Mouse (Mus musculus) cerebellum, adult 8-10 months (tissue): ENCODE results near the gene Gm29776.

Source experiments
- DNase-seq: peaks from one replicate; pipeline ENCODE4 v3.0.0; 2022

The Gm29776 gene

GRCm38 (mm10) chr14:54698733-54699132, at the start of gene Gm29776:
Gm29776 (minus strand) TSS chr14:54698833.
- DNase-seq, result no peak

GRCm38 (mm10) chr14:54746038-54746437, 47.4 kb upstream of the Gm29776 start:
- DNase-seq, result no peak

GRCm38 (mm10) chr14:54744473-54744872, 45.8 kb upstream of the Gm29776 start:
- no peak for DNase-seq

DNA sequence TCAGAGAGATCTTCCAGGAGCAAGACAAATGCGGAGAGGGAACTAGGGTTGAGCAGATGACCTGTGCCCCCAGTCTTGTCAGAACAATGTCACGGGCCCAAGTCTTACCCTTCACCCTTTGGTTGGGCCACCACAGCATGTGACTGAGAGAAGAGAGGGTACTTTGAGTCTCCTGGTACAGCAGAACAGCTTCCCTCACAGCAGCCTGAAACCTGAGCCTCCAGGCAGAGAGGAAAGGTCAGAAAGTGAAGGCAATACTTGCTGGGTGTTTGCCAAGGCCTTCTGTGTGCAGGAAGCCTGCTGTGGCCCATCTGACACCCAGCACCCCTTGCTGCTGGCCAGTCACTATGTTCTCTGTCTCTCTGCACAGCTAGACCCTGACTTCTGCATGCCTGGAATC, 43.7 kb upstream of the Gm29776 start:
- no peak for DNase-seq

- no peak for DNase-seq
Observed at GRCm38 (mm10) chr14:54741721-54742120, 43.1 kb upstream of the Gm29776 start.

DNA sequence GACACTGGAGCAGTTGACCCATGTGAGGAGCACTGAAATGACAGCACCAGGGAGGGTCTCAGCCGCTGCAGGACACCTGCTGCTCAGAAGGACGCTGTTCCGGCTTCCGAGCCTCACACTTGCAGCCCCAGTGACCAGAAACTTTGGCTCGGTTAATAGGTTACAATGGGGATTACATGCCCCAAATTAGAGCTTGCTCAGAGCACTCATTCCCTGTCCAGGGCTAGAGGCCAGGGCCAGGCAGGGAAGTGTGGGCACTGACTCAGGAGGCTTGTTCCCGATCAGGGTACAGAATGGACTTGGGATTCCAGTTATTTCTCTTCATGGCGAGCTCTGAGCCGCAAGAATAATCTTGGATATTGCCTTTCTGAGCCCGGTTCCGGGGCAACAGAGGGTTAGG, 39.0 kb upstream of the Gm29776 start:
- peak; percentile 47 for DNase-seq

- no peak for DNase-seq
Observed at GRCm38 (mm10) chr14:54736555-54737552, 38.2 kb upstream of the Gm29776 start.

DNA sequence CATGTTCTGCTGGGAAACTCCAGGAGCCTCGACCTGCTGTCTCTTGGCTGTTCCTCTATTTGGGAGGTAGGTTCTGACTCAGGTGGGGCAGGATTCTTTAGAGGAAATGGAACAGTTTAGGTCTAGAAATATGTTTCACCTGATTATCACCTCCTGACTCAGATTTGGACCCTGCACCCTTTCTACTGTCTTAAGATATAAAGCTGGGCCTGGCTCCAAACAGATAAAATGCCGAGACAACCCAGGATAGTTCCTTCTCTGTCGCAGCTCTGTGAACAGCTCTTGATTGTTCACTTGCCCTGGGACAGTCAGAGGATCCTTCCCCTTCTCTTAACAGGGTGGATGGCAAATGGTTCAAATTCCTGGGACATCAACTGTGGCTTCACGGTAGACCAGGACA, 36.6 kb upstream of the Gm29776 start:
- DNase-seq, result no peak

- DNase-seq, result no peak
Observed at GRCm38 (mm10) chr14:54734004-54734403, 35.4 kb upstream of the Gm29776 start.

GRCm38 (mm10) chr14:54732206-54732605, 33.6 kb upstream of the Gm29776 start:
- no peak for DNase-seq

DNA sequence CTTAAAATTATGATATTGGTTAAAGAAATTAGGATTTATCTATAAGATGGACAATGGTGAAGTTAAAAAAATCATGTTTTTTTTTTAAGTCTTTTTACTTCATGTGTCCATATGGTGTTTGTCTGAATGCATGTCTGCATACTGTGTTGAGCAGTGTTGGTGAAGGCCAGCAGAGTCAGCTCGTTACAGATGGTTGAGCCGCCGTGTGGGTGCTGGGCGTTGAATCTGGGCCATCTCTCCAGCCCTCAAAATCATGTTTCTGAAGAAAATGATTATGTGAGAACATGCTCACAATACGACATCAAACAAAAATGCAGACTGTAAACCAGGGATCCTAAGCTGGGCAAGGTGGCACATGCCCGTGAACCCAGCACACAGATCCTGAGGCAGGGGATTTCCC, 31.7 kb upstream of the Gm29776 start:
- DNase-seq, result peak; percentile 50

- peak; percentile 43 for DNase-seq
Observed at GRCm38 (mm10) chr14:54728823-54729653, 30.4 kb upstream of the Gm29776 start.

DNA sequence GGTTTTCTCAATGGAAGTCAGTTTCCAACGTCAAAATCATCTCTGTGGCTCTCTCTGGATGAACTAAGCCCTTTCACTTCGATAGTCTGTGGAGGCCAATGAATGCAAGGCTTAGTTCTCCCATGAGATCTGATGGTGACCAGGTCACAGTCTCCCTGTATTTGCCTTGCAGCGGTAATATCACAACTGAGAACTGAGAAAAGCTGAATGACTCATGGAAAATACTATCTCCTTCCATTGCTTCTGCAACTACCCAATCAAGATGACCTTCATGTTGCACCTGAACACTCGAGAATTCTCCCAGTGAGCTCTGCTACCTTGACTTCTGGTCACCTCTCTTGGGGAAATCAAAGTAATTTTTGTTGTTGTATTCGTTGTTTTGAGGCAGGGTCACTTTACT, 28.9 kb upstream of the Gm29776 start:
- DNase-seq, result no peak

- DNase-seq, result no peak
Observed at GRCm38 (mm10) chr14:54724049-54724448, 25.4 kb upstream of the Gm29776 start.

- peak; percentile 45 for DNase-seq
Observed at GRCm38 (mm10) chr14:54721711-54722110, 23.1 kb upstream of the Gm29776 start.

DNA sequence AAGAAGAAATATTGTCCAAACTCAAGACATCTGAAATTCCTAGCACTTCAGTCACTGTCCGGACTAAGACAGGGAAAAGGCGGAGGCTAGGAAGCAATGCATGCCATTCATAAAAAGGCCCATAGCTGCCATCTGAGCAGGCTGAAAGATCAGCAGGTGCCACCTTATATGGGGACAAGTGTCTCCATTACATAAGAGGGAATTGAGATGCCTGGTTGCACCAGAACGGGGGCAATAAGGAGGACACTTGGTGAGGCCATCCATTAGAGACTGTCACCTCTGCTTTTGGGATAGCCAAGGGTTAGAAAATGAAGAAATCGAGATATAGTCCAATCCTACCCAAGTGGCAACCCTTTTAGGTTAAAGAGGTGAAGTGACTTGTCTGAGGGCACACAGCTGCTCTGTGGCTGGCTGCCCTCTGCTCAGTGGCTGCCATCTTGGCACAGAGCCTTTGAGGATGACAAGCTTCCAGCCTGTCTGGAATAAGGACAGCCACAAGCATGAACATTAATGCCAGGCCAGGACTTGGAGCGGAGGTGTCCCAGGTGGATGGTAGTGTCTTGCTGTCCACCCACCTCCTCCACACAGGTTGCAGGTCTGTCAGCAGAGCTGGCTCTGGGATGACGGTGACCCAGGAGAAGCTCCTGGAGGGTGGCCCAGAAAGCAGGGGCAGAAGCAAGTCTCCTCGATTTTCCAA, 22.2 kb upstream of the Gm29776 start:
- DNase-seq, result peak; percentile 61

DNA sequence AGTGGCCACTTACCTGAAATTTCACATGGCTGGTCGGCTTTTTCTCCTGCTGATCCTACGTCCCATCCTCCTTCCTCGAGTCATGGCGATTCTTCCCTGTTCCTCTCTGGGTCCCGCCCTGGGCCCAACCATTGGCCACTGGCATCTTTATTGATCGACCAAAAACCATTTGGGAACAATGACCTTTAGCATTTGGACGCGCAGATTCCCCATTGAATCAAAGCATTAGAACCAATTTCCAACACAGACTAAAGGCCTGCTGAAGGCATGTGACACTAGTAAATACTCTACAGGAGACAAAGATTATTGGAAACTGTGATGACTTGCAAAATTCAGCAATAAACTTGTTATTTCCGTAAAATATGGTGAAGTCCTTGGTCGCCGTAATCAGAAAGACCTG, 21.4 kb upstream of the Gm29776 start:
- no peak for DNase-seq

GRCm38 (mm10) chr14:54715402-54715801, 16.8 kb upstream of the Gm29776 start:
- no peak for DNase-seq

GRCm38 (mm10) chr14:54714617-54715081, 16.0 kb upstream of the Gm29776 start:
- DNase-seq, result no peak

DNA sequence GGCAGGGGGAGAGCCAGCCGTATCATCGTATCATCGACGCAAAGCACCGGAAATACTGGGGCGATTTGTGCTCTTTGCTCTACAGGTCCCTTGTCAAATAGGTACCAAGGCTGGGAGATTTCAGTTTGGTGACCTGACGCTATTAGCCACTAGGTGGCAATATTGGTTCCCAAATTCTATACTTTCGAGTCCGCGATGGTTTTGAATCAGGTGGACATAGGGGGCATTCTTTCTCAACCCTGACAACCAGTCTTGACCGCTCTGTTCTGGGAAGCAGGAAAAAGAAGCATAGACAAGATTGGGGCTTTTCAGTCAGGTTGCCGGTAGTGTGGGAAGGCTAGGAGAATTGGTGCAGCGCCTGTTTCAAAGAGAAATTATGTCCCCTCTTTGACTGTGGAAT, 15.5 kb upstream of the Gm29776 start:
- DNase-seq, result peak; percentile 86

DNA sequence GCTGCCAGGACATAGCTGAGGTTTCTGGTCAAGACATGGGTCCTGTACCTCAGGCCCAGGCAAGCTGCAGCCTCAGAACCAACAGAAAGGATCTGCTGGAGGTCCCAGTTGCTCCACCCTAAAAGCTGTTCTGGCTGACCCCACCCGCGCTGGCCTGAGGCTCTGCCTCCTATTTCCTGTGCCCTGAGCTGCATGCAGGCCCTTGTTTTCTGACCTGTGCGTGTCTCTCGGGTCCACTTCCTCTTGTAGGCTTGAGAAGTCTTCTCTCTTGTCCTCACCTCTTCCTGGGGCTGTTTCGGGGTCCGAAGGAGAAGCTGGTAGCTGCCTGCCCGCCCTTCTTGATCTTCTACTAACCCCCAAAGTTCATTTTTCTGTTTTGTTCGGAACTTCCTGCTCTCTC, 14.2 kb upstream of the Gm29776 start:
- DNase-seq, result no peak

DNA sequence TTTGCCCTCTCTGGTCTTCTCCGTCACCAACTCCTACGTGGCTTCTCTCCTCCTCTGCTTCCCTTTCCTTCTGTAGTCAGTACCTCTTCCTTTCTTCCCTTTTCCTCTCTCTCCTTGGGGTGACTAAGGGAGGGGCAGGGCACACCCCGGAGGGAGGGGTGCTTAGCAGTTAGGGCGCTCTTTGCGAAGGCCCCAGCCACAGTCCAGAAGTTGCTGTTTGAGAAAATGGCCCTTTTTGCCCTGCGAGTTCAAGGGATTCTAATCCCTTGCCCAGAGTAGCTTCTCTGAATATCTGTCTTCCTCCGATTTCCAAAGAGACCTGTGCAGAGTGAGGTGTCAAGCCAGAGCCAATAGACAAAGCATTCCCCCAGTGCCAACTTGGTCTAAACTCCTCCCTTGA, 13.4 kb upstream of the Gm29776 start, which contains the start of gene Cebpe:
Gene Cebpe (minus strand): TSS at position 101 of the 400 bp plus-strand sequence.
- DNase-seq, result no peak

DNA sequence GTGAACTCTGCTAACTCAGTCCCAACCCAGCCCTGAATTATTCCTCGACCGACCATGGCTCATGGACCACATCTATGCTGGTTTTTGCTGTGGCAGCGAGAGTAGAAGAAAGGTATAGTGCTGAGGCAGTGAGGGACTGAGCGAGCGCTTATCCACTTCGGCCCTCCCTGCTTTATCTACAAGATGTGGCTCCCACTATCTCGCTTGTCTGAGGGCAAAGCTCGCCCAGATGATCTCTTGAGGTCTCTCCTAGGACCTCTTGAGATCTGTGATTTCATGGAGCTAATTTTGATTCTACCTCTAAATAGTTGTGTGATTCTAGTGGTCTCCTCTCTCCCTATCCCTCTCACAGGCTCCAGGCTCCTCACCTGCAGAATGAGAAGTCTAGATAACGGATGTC, 10.4 kb upstream of the Gm29776 start:
- DNase-seq, result no peak
